In genomic region chr14:86385136-86385535, GRCm38 (mm10) we compare ENCODE assay signal across 29 mouse cellular contexts.
A peak's percentile ranks its signal among the peaks of the same experiment; 100 is the strongest.
DNase-seq lines count a peak whose midpoint lies in the region; ATAC-seq and TF ChIP-seq lines count a peak whose summit lies in the region.
"Had no signal": no experiment of that assay in that cellular context is flagged by ENCODE, and none has a peak within 500 bp of the region (broad histone marks: within the 10 kb centered on the region; RNA-seq: fewer than 3 reads in every experiment).

No protein-coding gene starts in this region.

- H3K9me3 ChIP-seq in embryonic facial prominence, embryonic 14.5 days (ENCODE audit: control insufficient read depth, low read length): no peaks in the 10 kb centered on the region
- H3K9me3 ChIP-seq in embryonic facial prominence, embryonic 10.5 days: no peaks in the 10 kb centered on the region
- H3K9me3 ChIP-seq in lung, embryonic 14.5 days (ENCODE audit: low read depth, low read length): no peaks in the 10 kb centered on the region
- H3K9me3 ChIP-seq: embryonic facial prominence, embryonic 13.5 days; hindbrain, embryonic 12.5 days; intestine, embryonic 15.5 days; kidney, embryonic 15.5 days; limb, embryonic 13.5 days had no signal

- H3K27me3 ChIP-seq in embryonic facial prominence, embryonic 14.5 days (replicated peaks; ENCODE audit: control insufficient read depth, insufficient read depth, low read length): no peaks in the 10 kb centered on the region
- H3K27me3 ChIP-seq in embryonic facial prominence, embryonic 10.5 days (replicated peaks; ENCODE audit: low read depth, poor library complexity, severe bottlenecking): no peaks in the 10 kb centered on the region
- no peaks in the 10 kb centered on the region for H3K27me3 ChIP-seq in lung, embryonic 14.5 days (ENCODE audit: insufficient read depth, low read length)
- no peaks in the 10 kb centered on the region for H3K27me3 ChIP-seq in heart, adult 2 months (ENCODE audit: control insufficient read depth, insufficient read depth, low read length)
- H3K27me3 ChIP-seq: embryonic facial prominence, embryonic 13.5 days; hindbrain, embryonic 12.5 days; intestine, embryonic 15.5 days; kidney, embryonic 15.5 days; limb, embryonic 13.5 days had no signal

- no peak overlapping the region for H3K4me3 ChIP-seq in embryonic facial prominence, embryonic 14.5 days (ENCODE audit: low read depth, low read length)
- no peak overlapping the region for H3K4me3 ChIP-seq in embryonic facial prominence, embryonic 10.5 days
- no peak overlapping the region for H3K4me3 ChIP-seq in lung, embryonic 14.5 days (ENCODE audit: low read depth, low read length)
- H3K4me3 ChIP-seq in lung, adult 2 months (replicated peaks; ENCODE audit: extremely low read depth, low read depth, low read length): no peak overlapping the region
- no peak overlapping the region for H3K4me3 ChIP-seq in heart, adult 2 months
- H3K4me3 ChIP-seq: embryonic facial prominence, embryonic 13.5 days; erythroblast, embryonic 14.5 days; hindbrain, embryonic 12.5 days; intestine, embryonic 15.5 days; kidney, embryonic 15.5 days; limb, embryonic 13.5 days had no signal

- H3K9ac ChIP-seq in embryonic facial prominence, embryonic 14.5 days (ENCODE audit: low read depth, low read length): no peak overlapping the region
- H3K9ac ChIP-seq in lung, embryonic 14.5 days: no peak overlapping the region
- no peak overlapping the region for H3K9ac ChIP-seq in heart, adult 2 months (ENCODE audit: low read depth, low read length)
- H3K9ac ChIP-seq: embryonic facial prominence, embryonic 13.5 days; forebrain, postnatal 0 days; hindbrain, embryonic 12.5 days; intestine, embryonic 15.5 days; kidney, embryonic 15.5 days; limb, embryonic 13.5 days had no signal

- no peak overlapping the region for H3K27ac ChIP-seq in embryonic facial prominence, embryonic 14.5 days (replicated peaks; ENCODE audit: low read depth, low read length)
- no peak overlapping the region for H3K27ac ChIP-seq in embryonic facial prominence, embryonic 10.5 days (replicated peaks)
- H3K27ac ChIP-seq in lung, embryonic 14.5 days (ENCODE audit: low read depth): no peak overlapping the region
- H3K27ac ChIP-seq in heart, adult 2 months: no peak overlapping the region
- H3K27ac ChIP-seq: embryonic facial prominence, embryonic 13.5 days; hindbrain, embryonic 12.5 days; hindbrain, postnatal 0 days; intestine, embryonic 15.5 days; kidney, embryonic 15.5 days; limb, embryonic 13.5 days had no signal

- no peaks in the 10 kb centered on the region for H3K36me3 ChIP-seq in embryonic facial prominence, embryonic 14.5 days (ENCODE audit: control insufficient read depth, insufficient read depth, low read length)
- no peaks in the 10 kb centered on the region for H3K36me3 ChIP-seq in embryonic facial prominence, embryonic 10.5 days (replicated peaks)
- H3K36me3 ChIP-seq in lung, embryonic 14.5 days (ENCODE audit: insufficient read depth): no peaks in the 10 kb centered on the region
- H3K36me3 ChIP-seq in heart, adult 2 months (ENCODE audit: control insufficient read depth, insufficient read depth, low read length): no peaks in the 10 kb centered on the region
- H3K36me3 ChIP-seq: embryonic facial prominence, embryonic 13.5 days; hindbrain, embryonic 12.5 days; intestine, embryonic 15.5 days; kidney, embryonic 15.5 days; limb, embryonic 13.5 days had no signal

- H3K4me2 ChIP-seq in embryonic facial prominence, embryonic 14.5 days (ENCODE audit: low read depth, low read length): no peak overlapping the region
- H3K4me2 ChIP-seq in lung, embryonic 14.5 days: no peak overlapping the region
- H3K4me2 ChIP-seq: embryonic facial prominence, embryonic 13.5 days; heart, embryonic 11.5 days; hindbrain, embryonic 12.5 days; intestine, embryonic 15.5 days; kidney, embryonic 15.5 days; limb, embryonic 13.5 days; liver, embryonic 11.5 days; midbrain, embryonic 11.5 days had no signal

- intact Hi-C loops in heart, adult 2 months (cut with DNase I): no loop called here

- TF ChIP-seq CTCF in lung, embryonic 14.5 days (IDR thresholded peaks at IDR 0.05; ENCODE audit: low read depth): no peak
- TF ChIP-seq CTCF in lung, adult 2 months (IDR thresholded peaks at IDR 0.05; ENCODE audit: insufficient read depth, low read length): no peak
- TF ChIP-seq CTCF in heart, adult 2 months (IDR thresholded peaks at IDR 0.05): no peak

- 50% methylated on average over 6 of the region's 6 CpGs for WGBS in embryonic facial prominence, embryonic 14.5 days
- WGBS in embryonic facial prominence, embryonic 10.5 days: 88% methylated on average over 6 of the region's 6 CpGs
- WGBS in lung, embryonic 14.5 days: 43% methylated on average over 6 of the region's 6 CpGs
- WGBS in lung, adult 2 months: 46% methylated on average over 6 of the region's 6 CpGs
- WGBS in heart, adult 2 months: 42% methylated on average over 6 of the region's 6 CpGs

- no peak for TF ChIP-seq POLR2A in lung, adult 2 months (IDR thresholded peaks at IDR 0.05; ENCODE audit: borderline replicate concordance, extremely low read depth, low read depth, low read length)
- no peak for TF ChIP-seq POLR2A in heart, adult 2 months (IDR thresholded peaks at IDR 0.05; ENCODE audit: insufficient read depth, low read depth, low read length)

- DNase-seq in embryonic facial prominence, embryonic 14.5 days (ENCODE audit: low spot score): peak; percentile 61
- DNase-seq in embryonic facial prominence, embryonic 10.5 days (ENCODE audit: low spot score): no peak
- DNase-seq in lung, embryonic 14.5 days: peak; percentile 66
- no peak for DNase-seq in lung, adult 2 months
- DNase-seq in adrenal gland, postnatal 10 days: peak; percentile 37
- peak; percentile 30 for DNase-seq in skeletal muscle tissue, adult 2 months (ENCODE audit: low read depth, low spot score)
- no peak for DNase-seq in heart, adult 2 months
- DNase-seq: cerebellum, adult 11-12 months; cerebellum, adult 9-11 months; embryo, embryonic 11 days; forebrain, postnatal 0 days; gastrocnemius, postnatal 10 days; heart, adult 11 months; heart, postnatal 36 days; kidney, postnatal 4 days; lung, postnatal 14 days; thymus, postnatal 4 days had no signal

- peaks cover 4% of the 10 kb centered on the region; the same call in 1 of the 2 replicates for H3K4me1 ChIP-seq in embryonic facial prominence, embryonic 14.5 days (ENCODE audit: control insufficient read depth, insufficient read depth, low read length)
- no peaks in the 10 kb centered on the region for H3K4me1 ChIP-seq in embryonic facial prominence, embryonic 10.5 days
- H3K4me1 ChIP-seq in lung, embryonic 14.5 days (ENCODE audit: insufficient read depth): no peaks in the 10 kb centered on the region
- H3K4me1 ChIP-seq in lung, adult 2 months (ENCODE audit: control insufficient read depth, insufficient read depth, low read length): no peaks in the 10 kb centered on the region
- no peaks in the 10 kb centered on the region for H3K4me1 ChIP-seq in heart, adult 2 months (ENCODE audit: control insufficient read depth, insufficient read depth, low read length)
- H3K4me1 ChIP-seq: embryonic facial prominence, embryonic 13.5 days; hindbrain, embryonic 12.5 days; intestine, embryonic 15.5 days; kidney, embryonic 15.5 days; limb, embryonic 13.5 days had no signal

- no peak for ATAC-seq in embryonic facial prominence, embryonic 14.5 days (ENCODE audit: low read depth)
- ATAC-seq in lung, embryonic 14.5 days (ENCODE audit: insufficient read depth): no peak
- ATAC-seq: CD4-positive, CD25-positive, alpha-beta regulatory T cell, adult 4 months; forebrain, postnatal 0 days; hindbrain, postnatal 0 days; intestine, embryonic 15.5 days; midbrain, embryonic 16.5 days had no signal

- no peak for TF ChIP-seq EP300 in heart, adult 2 months (IDR thresholded peaks at IDR 0.05; ENCODE audit: insufficient read depth, low read depth, low read length)

- no peaks in the 10 kb centered on the region for H3K79me2 ChIP-seq in heart, adult 2 months (replicated peaks; ENCODE audit: control insufficient read depth, insufficient read depth, low read length)

Comparison
In these comparisons a context has a peak if more than half of its experiments do, and no peak if none do; other contexts are left out.
1. DNase-seq: peak in embryonic facial prominence, embryonic 14.5 days (single experiment), lung, embryonic 14.5 days (single experiment), adrenal gland, postnatal 10 days (single experiment) and skeletal muscle tissue, adult 2 months (single experiment); none in embryonic facial prominence, embryonic 10.5 days (single experiment), lung, adult 2 months (single experiment) and heart, adult 2 months (0 of 2).